Mouse (Mus musculus): ENCODE measurements around the gene Atox1. TPM values are rescaled to one million over a fixed set of nuclear protein-coding genes. Genes with fewer than 3 reads are reported as not detected.

Gene Atox1
- polyA plus RNA-seq, 1 experiment from 2014 or later = 274 TPM

GRCm38 (mm10) chr11:55410502-55410901 is 50.5 kb downstream of the Atox1 start:
- H3K36me3 ChIP-seq = peaks cover 24% of the 10 kb centered on the region
- no peak for ATAC-seq
- H3K4me3 ChIP-seq (replicated peaks) = no peak overlapping the region
- H3K4me2 ChIP-seq (replicated peaks) = no peak overlapping the region
- H3K9ac ChIP-seq (replicated peaks) = no peak overlapping the region
- no peaks in the 10 kb centered on the region for H3K4me1 ChIP-seq (replicated peaks)
- no peaks in the 10 kb centered on the region for H3K9me3 ChIP-seq
- no peak overlapping the region for H3K27ac ChIP-seq
- H3K27me3 ChIP-seq = no peaks in the 10 kb centered on the region
- WGBS = 76% methylated on average over 3 of the region's 3 CpGs

GRCm38 (mm10) chr11:55410005-55410404 is 51.0 kb downstream of the Atox1 start:
- H3K36me3 ChIP-seq = peaks cover 24% of the 10 kb centered on the region
- no peaks in the 10 kb centered on the region for H3K9me3 ChIP-seq
- 85% methylated on average over 3 of the region's 3 CpGs for WGBS
- H3K27me3 ChIP-seq = no peaks in the 10 kb centered on the region
- H3K9ac ChIP-seq (replicated peaks) = no peak overlapping the region
- H3K4me3 ChIP-seq (replicated peaks) = no peak overlapping the region
- no peak overlapping the region for H3K4me2 ChIP-seq (replicated peaks)
- no peaks in the 10 kb centered on the region for H3K4me1 ChIP-seq (replicated peaks)
- no peak overlapping the region for H3K27ac ChIP-seq
- ATAC-seq = no peak

- Histone ChIP-seq H3K4me2 (replicated peaks) (no peak overlapping the region), H3K4me1 (replicated peaks) (no peaks in the 10 kb centered on the region), H3K9ac (replicated peaks) (no peak overlapping the region), H3K27ac (no peak overlapping the region), H3K9me3 (no peaks in the 10 kb centered on the region), H3K4me3 (replicated peaks) (no peak overlapping the region), H3K27me3 (no peaks in the 10 kb centered on the region), H3K36me3 (peaks cover 24% of the 10 kb centered on the region)
- WGBS = 94% methylated on average over 4 of the region's 4 CpGs
- ATAC-seq = no peak
These were observed 53.9 kb downstream of the Atox1 start for GRCm38 (mm10) chr11:55407133-55407532.

- H3K4me1 ChIP-seq (replicated peaks) = no peaks in the 10 kb centered on the region
- H3K36me3 ChIP-seq = peaks cover 28% of the 10 kb centered on the region
- ATAC-seq = no peak
- H3K9ac ChIP-seq (replicated peaks) = no peak overlapping the region
- 82% methylated on average over 8 of the region's 8 CpGs for WGBS
- no peak overlapping the region for H3K4me3 ChIP-seq (replicated peaks)
- no peak overlapping the region for H3K4me2 ChIP-seq (replicated peaks)
- H3K27me3 ChIP-seq = no peaks in the 10 kb centered on the region
- peak overlapping the region; percentile 25; the same call in 1 of the 2 replicates for H3K27ac ChIP-seq
- H3K9me3 ChIP-seq = no peaks in the 10 kb centered on the region
These were observed 55.2 kb downstream of the Atox1 start for GRCm38 (mm10) chr11:55405601-55406469.

GRCm38 (mm10) chr11:55404659-55405457 is 56.2 kb downstream of the Atox1 start:
- Histone ChIP-seq H3K36me3 (peaks cover 28% of the 10 kb centered on the region), H3K27ac (no peak overlapping the region), H3K9me3 (no peaks in the 10 kb centered on the region), H3K4me2 (replicated peaks) (no peak overlapping the region), H3K27me3 (no peaks in the 10 kb centered on the region), H3K9ac (replicated peaks) (no peak overlapping the region), H3K4me3 (replicated peaks) (no peak overlapping the region), H3K4me1 (replicated peaks) (no peaks in the 10 kb centered on the region)
- no peak for ATAC-seq
- WGBS = 89% methylated on average over 9 of the region's 9 CpGs

- no peaks in the 10 kb centered on the region for H3K9me3 ChIP-seq
- H3K4me1 ChIP-seq (replicated peaks) = no peaks in the 10 kb centered on the region
- no peak overlapping the region for H3K27ac ChIP-seq
- ATAC-seq = no peak
- no peaks in the 10 kb centered on the region for H3K27me3 ChIP-seq
- peaks cover 17% of the 10 kb centered on the region for H3K36me3 ChIP-seq
- H3K9ac ChIP-seq (replicated peaks) = no peak overlapping the region
- no peak overlapping the region for H3K4me3 ChIP-seq (replicated peaks)
- no peak overlapping the region for H3K4me2 ChIP-seq (replicated peaks)
- WGBS = 95% methylated on average over 2 of the region's 2 CpGs
These were observed 60.2 kb downstream of the Atox1 start for GRCm38 (mm10) chr11:55400863-55401262.

GRCm38 (mm10) chr11:55398371-55398770 is 62.7 kb downstream of the Atox1 start:
- Histone ChIP-seq H3K36me3 (peaks cover 17% of the 10 kb centered on the region), H3K4me3 (replicated peaks) (no peak overlapping the region), H3K27ac (no peak overlapping the region), H3K9me3 (no peaks in the 10 kb centered on the region), H3K4me2 (replicated peaks) (no peak overlapping the region), H3K4me1 (replicated peaks) (no peaks in the 10 kb centered on the region), H3K9ac (replicated peaks) (no peak overlapping the region), H3K27me3 (no peaks in the 10 kb centered on the region)
- no peak for ATAC-seq
- 92% methylated on average over 8 of the region's 8 CpGs for WGBS

- H3K9me3 ChIP-seq = no peaks in the 10 kb centered on the region
- no peak overlapping the region for H3K4me2 ChIP-seq (replicated peaks)
- H3K9ac ChIP-seq (replicated peaks) = no peak overlapping the region
- no peaks in the 10 kb centered on the region for H3K4me1 ChIP-seq (replicated peaks)
- H3K4me3 ChIP-seq (replicated peaks) = no peak overlapping the region
- no peak for ATAC-seq
- WGBS = 88% methylated on average over 9 of the region's 9 CpGs
- peaks cover 17% of the 10 kb centered on the region for H3K36me3 ChIP-seq
- no peak overlapping the region for H3K27ac ChIP-seq
- H3K27me3 ChIP-seq = no peaks in the 10 kb centered on the region
These were observed 63.6 kb downstream of the Atox1 start for GRCm38 (mm10) chr11:55397441-55397840.

GRCm38 (mm10) chr11:55397036-55397435 is 64.0 kb downstream of the Atox1 start:
- no peak for ATAC-seq
- Histone ChIP-seq H3K9me3 (no peaks in the 10 kb centered on the region), H3K27ac (no peak overlapping the region), H3K27me3 (no peaks in the 10 kb centered on the region), H3K4me1 (replicated peaks) (no peaks in the 10 kb centered on the region), H3K36me3 (peaks cover 17% of the 10 kb centered on the region), H3K4me2 (replicated peaks) (no peak overlapping the region), H3K9ac (replicated peaks) (no peak overlapping the region), H3K4me3 (replicated peaks) (no peak overlapping the region)
- 92% methylated on average over 2 of the region's 2 CpGs for WGBS

Small RNAs within 50 kb of the gene (microRNA-seq; reads per million reads assigned to microRNA genes)
- gene Mir7652 = not detected

Other genes with a start within 250 kb of the Atox1 start
- gene Fat2, start 124.7 kb downstream of the Atox1 start, polyA plus RNA-seq (2015; fragmentation: Nextera tagmentation; extraction: Ambion mirVana) = 0.04 and 0.08 TPM in 2 replicates
- gene Sparc, start 38.1 kb downstream of the Atox1 start, polyA plus RNA-seq (2015; fragmentation: Nextera tagmentation; extraction: Ambion mirVana) = 374 and 417 TPM in 2 replicates
- 145 and 147 TPM in 2 replicates for gene G3bp1, start 8.4 kb upstream of the Atox1 start, polyA plus RNA-seq (2015; fragmentation: Nextera tagmentation; extraction: Ambion mirVana)
- 0.22 and 0.23 TPM in 2 replicates for gene Glra1, start 147.0 kb upstream of the Atox1 start, polyA plus RNA-seq (2015; fragmentation: Nextera tagmentation; extraction: Ambion mirVana)